Mouse (Mus musculus) hematopoietic stem cell, adult 5-6 weeks (primary cell): ENCODE data around the gene Ppp1r16b. TPM values are rescaled to one million over a fixed set of nuclear protein-coding genes. Genes with fewer than 3 reads are reported as not detected.

ENCODE experiments used
- ATAC-seq, 2 experiments: fragments of 125-278 bp in 1 of 2; replicated peaks in 1 of 2; 2 replicates each; pipeline ENCODE4 v1.8.0; 2016 to 2017; ENCODE audit warnings: inconsistent platforms in 2 of 2, mild to moderate bottlenecking in 2 of 2, moderate number of reproducible peaks in 2 of 2, low read depth in 1 of 2, moderate TSS enrichment in 1 of 2; ENCODE audit not compliant: low FRiP score in 2 of 2, poor library complexity in 2 of 2, severe bottlenecking in 2 of 2, insufficient read depth in 1 of 2, low TSS enrichment in 1 of 2
- total RNA-seq: library from RNA; stranded (forward); fragments of 172-1452, 232-1000 nt; gene quantifications from 2 replicates; pipeline ENCODE4 v1.2.3, GENCODE M21; 2017

Ppp1r16b gene
- total RNA-seq, 1 experiment from 2014 or later: 3.9 TPM

- ATAC-seq: peak; percentile 85 to 88
These were observed 1.0 kb downstream of the Ppp1r16b start for GRCm38 (mm10) chr2:158666071-158666800.

GRCm38 (mm10) chr2:158667022-158667670 lies 1.9 kb downstream of the Ppp1r16b start:
- peak; percentile 62 to 71 for ATAC-seq

- ATAC-seq: no peak
These were observed 2.7 kb downstream of the Ppp1r16b start for GRCm38 (mm10) chr2:158667671-158668432.

GRCm38 (mm10) chr2:158668433-158669010 lies 3.3 kb downstream of the Ppp1r16b start:
- ATAC-seq: no peak

DNA sequence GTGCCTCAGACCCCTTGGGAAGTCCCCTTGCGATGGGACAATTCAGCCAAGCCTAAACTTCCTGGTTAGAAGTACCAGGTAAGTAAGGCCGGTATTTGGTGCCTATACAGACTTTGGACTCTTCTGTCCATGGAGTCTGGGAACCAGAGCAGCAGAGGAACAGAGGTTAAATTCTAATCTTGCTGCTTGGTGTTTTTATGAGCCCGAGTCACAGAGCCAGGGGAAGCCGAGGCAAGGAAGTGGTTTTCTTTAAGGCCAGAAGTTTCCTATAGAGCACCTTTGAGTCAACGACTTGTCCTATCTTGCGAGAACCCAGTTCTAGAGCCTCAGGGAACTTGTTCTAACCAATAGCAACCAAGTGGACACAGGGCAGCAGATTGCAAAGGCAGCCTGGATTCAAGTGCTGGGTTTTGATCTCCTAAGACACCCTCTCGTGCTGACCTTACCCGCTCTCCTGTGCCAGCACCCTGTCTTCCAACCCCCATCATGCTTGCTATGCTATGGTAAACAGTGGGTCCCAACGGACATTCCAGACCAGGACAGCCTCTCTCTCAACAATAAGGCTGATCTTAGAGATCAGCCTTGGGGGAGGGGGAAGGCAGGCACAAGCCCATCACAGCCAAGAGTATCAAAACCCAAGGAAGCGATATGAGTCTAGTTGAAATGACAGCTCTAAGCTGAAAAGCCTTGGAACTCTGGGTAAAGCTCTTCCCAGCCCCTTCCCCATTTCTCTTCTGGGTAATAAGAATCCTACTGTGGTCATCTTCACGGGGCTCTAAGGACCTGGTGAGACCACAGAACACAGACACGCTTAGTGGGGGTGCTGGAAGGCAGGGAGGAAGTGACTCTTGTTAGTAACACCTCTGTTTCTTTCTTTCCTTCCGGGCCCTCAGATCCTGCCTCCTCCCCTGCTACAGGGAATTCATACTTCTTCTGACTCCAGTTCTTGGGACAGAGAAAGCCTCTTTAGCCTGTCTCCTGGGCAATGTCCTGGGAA lies 4.3 kb downstream of the Ppp1r16b start:
- no peak for ATAC-seq

- no peak for ATAC-seq
These were observed 5.4 kb downstream of the Ppp1r16b start for GRCm38 (mm10) chr2:158670571-158670970.

DNA sequence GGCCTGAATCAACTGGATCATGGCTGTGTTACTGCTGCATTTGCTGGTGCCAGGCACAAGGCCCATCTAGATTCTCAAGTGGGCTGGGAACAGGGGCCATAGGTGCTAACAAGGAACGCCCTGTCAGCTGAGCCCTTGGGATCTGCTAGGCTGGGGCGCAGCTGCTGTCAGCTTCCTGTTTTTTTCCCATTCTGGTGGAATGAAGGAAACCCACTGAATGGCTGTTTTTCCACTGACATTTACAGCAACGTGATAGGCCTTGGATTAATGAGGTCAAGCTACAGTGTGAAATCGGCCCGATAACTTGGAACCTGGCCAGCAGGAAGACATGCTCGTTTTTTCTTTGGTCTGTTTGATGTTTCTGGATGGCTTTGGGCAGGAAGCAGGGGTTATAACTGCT lies 7.6 kb downstream of the Ppp1r16b start:
- peak; percentile 23 to 30; a peak in 2 of 4 replicates for ATAC-seq

DNA sequence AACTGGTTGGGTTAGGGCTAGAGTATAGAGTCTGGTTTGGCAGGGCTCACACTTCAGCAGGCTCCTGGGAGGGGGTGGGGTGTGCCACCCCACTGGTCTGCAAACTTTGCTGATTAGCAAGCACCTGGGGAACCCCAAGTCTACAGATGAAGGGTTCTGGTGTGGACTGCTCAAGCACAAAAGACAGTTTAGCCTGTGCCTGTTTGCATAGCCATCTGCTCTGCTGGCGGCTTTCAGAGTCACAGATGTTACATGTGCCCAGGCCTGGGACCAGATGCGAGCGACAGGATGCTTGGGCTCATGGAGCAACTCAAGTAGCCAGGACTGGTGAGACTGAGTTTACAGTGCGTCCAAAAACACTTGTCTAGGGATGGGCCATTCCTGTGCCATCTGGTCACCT lies 8.3 kb downstream of the Ppp1r16b start:
- no peak for ATAC-seq

- no peak for ATAC-seq
These were observed 8.9 kb downstream of the Ppp1r16b start for GRCm38 (mm10) chr2:158674131-158674530.

GRCm38 (mm10) chr2:158674759-158675158 lies 9.6 kb downstream of the Ppp1r16b start:
- no peak for ATAC-seq

DNA sequence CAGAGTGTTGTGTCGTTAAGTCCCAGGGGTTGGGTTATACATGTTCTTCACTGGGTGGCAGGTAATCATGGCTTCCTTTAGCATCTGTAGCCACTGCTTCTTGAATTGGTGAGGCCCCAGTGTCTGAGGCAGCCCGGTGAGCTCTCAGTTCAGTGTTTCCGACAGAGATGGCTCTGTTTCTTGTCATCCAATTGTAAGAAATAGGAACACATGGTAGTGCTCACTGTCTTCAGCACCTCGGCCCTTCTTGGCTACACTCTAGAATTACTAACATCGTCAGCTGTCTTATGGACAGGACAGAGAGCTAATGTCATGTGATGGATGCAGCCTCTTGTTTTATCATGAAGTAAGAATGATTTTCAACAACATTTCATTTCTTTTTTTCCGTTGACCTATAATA lies 10.0 kb downstream of the Ppp1r16b start:
- ATAC-seq: no peak

GRCm38 (mm10) chr2:158675907-158676533 lies 10.8 kb downstream of the Ppp1r16b start:
- ATAC-seq: no peak

GRCm38 (mm10) chr2:158677946-158678345 lies 12.7 kb downstream of the Ppp1r16b start:
- ATAC-seq: peak; percentile 76 to 80

- ATAC-seq: no peak
These were observed 13.9 kb downstream of the Ppp1r16b start for GRCm38 (mm10) chr2:158679091-158679490.

GRCm38 (mm10) chr2:158680357-158680889 lies 15.2 kb downstream of the Ppp1r16b start:
- ATAC-seq: no peak

GRCm38 (mm10) chr2:158681714-158682113 lies 16.5 kb downstream of the Ppp1r16b start:
- no peak for ATAC-seq
